Mouse (Mus musculus): ENCODE measurements around the gene Eif4h. TPM values are rescaled to one million over a fixed set of nuclear protein-coding genes. Genes with fewer than 3 reads are reported as not detected.

Eif4h gene
- polyA plus RNA-seq, 1 experiment from 2014 or later, result 415 TPM

- H3K9me3 ChIP-seq, result no peaks in the 10 kb centered on the region
- peaks cover 10% of the 10 kb centered on the region; the same call in 1 of the 2 replicates for H3K4me1 ChIP-seq
- ATAC-seq (ENCODE audit: insufficient read depth, low FRiP score, low read depth), result no peak
- no peak overlapping the region for H3K9ac ChIP-seq
- WGBS, result 67% methylated on average over 14 of the region's 14 CpGs
- no peak overlapping the region for H3K27ac ChIP-seq
- H3K36me3 ChIP-seq, result no peaks in the 10 kb centered on the region
- H3K4me2 ChIP-seq, result no peak overlapping the region
- H3K4me3 ChIP-seq (replicated peaks), result no peak overlapping the region
- H3K27me3 ChIP-seq (replicated peaks), result no peaks in the 10 kb centered on the region
These were observed 62.6 kb downstream of the Eif4h start for GRCm38 (mm10) chr5:134576517-134577220.

- Histone ChIP-seq H3K27me3 (replicated peaks) (no peaks in the 10 kb centered on the region), H3K27ac (no peak overlapping the region), H3K4me2 (no peak overlapping the region), H3K9me3 (no peaks in the 10 kb centered on the region), H3K36me3 (no peaks in the 10 kb centered on the region), H3K4me3 (replicated peaks) (no peak overlapping the region), H3K4me1 (peaks cover 10% of the 10 kb centered on the region; the same call in 1 of the 2 replicates), H3K9ac (no peak overlapping the region)
- ATAC-seq (ENCODE audit: insufficient read depth, low FRiP score, low read depth), result no peak
- WGBS, result 94% methylated on average over 5 of the region's 5 CpGs
These were observed 63.5 kb downstream of the Eif4h start for GRCm38 (mm10) chr5:134575833-134576232.

- H3K27ac ChIP-seq, result peak overlapping the region; percentile 88
- no peaks in the 10 kb centered on the region for H3K9me3 ChIP-seq
- H3K4me1 ChIP-seq, result peaks cover 19% of the 10 kb centered on the region; the same call in 1 of the 2 replicates
- no peaks in the 10 kb centered on the region for H3K27me3 ChIP-seq (replicated peaks)
- H3K36me3 ChIP-seq, result no peaks in the 10 kb centered on the region
- no peak for ATAC-seq (ENCODE audit: insufficient read depth, low FRiP score, low read depth)
- H3K4me3 ChIP-seq (replicated peaks), result peak overlapping the region; percentile 53
- WGBS, result 31% methylated on average over 10 of the region's 10 CpGs
- peak overlapping the region; percentile 88 for H3K4me2 ChIP-seq
- H3K9ac ChIP-seq, result peak overlapping the region; percentile 23; the same call in 1 of the 2 replicates
These were observed 66.6 kb downstream of the Eif4h start for GRCm38 (mm10) chr5:134572508-134573214.

- peak; percentile 51; the same call in 1 of the 2 replicates for ATAC-seq (ENCODE audit: insufficient read depth, low FRiP score, low read depth)
- peak overlapping the region; percentile 88 for H3K27ac ChIP-seq
- H3K4me3 ChIP-seq (replicated peaks), result peak overlapping the region; percentile 53
- no peaks in the 10 kb centered on the region for H3K36me3 ChIP-seq
- H3K4me1 ChIP-seq, result peaks cover 19% of the 10 kb centered on the region; the same call in 1 of the 2 replicates
- no peaks in the 10 kb centered on the region for H3K27me3 ChIP-seq (replicated peaks)
- WGBS, result under 1% methylated on average over 23 of the region's 23 CpGs
- H3K4me2 ChIP-seq, result peak overlapping the region; percentile 88
- H3K9ac ChIP-seq, result peak overlapping the region; percentile 23; the same call in 1 of the 2 replicates
- no peaks in the 10 kb centered on the region for H3K9me3 ChIP-seq
These were observed 67.4 kb downstream of the Eif4h start for GRCm38 (mm10) chr5:134571730-134572507.

Small RNA genes within 50 kb of the gene (microRNA-seq; reads per million reads assigned to microRNA genes)
- gene Mir7228, result not detected

Other genes with a start within 250 kb of the Eif4h start
- gene Gtf2ird1, start 182.8 kb downstream of the Eif4h start, polyA plus RNA-seq (2015; fragmentation: Nextera tagmentation; extraction: Ambion mirVana), result 83.6 and 90.8 TPM in 2 replicates
- 2.9 and 3.5 TPM in 2 replicates for gene Clip2, start 87.1 kb downstream of the Eif4h start, polyA plus RNA-seq (2015; fragmentation: Nextera tagmentation; extraction: Ambion mirVana)
- 0.09 and 0.10 TPM in 2 replicates for gene Syna, start 79.3 kb downstream of the Eif4h start, polyA plus RNA-seq (2015; fragmentation: Nextera tagmentation; extraction: Ambion mirVana)
- 257 and 262 TPM in 2 replicates for gene Rfc2, start 58.1 kb downstream of the Eif4h start, polyA plus RNA-seq (2015; fragmentation: Nextera tagmentation; extraction: Ambion mirVana)
- 3.0 and 4.0 TPM in 2 replicates for gene Lat2, start 24.5 kb downstream of the Eif4h start, polyA plus RNA-seq (2015; fragmentation: Nextera tagmentation; extraction: Ambion mirVana)
- 5.9 TPM in 2 replicates for gene Limk1, start 49.1 kb upstream of the Eif4h start, polyA plus RNA-seq (2015; fragmentation: Nextera tagmentation; extraction: Ambion mirVana)
- 88.3 and 92.2 TPM in 2 replicates for gene Eln, start 107.8 kb upstream of the Eif4h start, polyA plus RNA-seq (2015; fragmentation: Nextera tagmentation; extraction: Ambion mirVana)